Mouse (Mus musculus): ENCODE measurements around the gene Iqck. TPM values are rescaled to one million over a fixed set of nuclear protein-coding genes. Genes with fewer than 3 reads are reported as not detected.

Iqck gene
- polyA plus RNA-seq, 1 experiment = 0.48 TPM

DNA sequence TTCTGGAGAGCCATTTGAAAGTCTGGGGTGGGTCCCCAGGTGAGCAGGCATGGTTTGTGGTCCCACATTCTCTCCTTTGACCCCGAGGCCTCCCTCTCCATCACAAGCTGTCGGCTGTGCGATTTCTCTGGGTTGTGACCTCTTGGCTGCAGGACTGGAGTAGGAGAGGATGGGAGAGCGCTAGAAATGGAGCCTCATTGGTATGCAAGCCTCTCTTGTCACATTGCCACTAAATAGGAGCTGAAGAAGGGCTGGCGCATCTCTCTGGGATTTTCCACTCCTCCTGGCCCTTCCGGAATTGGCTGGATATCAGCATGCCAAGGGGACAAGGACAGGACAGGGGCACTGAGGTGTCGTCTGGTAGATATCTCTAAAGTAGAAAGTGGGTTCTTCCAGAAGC, 109.6 kb downstream of the Iqck start:
- H3K27me3 ChIP-seq (ENCODE audit: control insufficient read depth, insufficient read depth, low read length) = no peaks in the 10 kb centered on the region
- WGBS = 47% methylated on average over 7 of the region's 7 CpGs
- no peaks in the 10 kb centered on the region for H3K4me1 ChIP-seq (ENCODE audit: control insufficient read depth, insufficient read depth, insufficient read length, low read length)
- H3K4me3 ChIP-seq (ENCODE audit: low read depth, low read length) = no peak overlapping the region
- no peak overlapping the region for H3K27ac ChIP-seq (ENCODE audit: insufficient read depth, low read depth, low read length)
- H3K36me3 ChIP-seq (ENCODE audit: control insufficient read depth, insufficient read depth, low read length) = no peaks in the 10 kb centered on the region
- no peak for TF ChIP-seq POLR2A (IDR thresholded peaks at IDR 0.05; ENCODE audit: low read depth, low read length)
- TF ChIP-seq CTCF (IDR thresholded peaks at IDR 0.05; ENCODE audit: extremely low read depth, insufficient read length, insufficient replicate concordance, low read depth, low read length) = no peak

DNA sequence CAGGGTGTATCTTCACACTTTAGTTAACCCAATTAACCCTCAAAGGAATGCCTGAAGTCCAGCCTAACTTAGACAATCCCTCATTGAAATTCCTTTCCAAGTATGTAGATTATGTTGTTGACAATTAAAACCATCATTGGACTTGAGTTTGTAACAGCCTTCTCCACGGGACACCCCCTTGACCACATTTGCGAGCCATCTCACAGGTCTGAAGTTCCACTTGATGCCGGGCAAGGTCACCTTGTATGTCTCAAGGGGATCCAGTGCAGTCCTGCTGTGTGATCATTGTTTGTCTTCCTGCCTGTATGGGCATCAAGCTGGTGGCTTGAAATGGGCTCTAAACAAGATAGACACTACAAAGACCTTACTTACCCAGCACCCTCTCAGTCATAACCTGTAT, 113.3 kb downstream of the Iqck start:
- WGBS = 89% methylated on average over 3 of the region's 3 CpGs
- Histone ChIP-seq H3K4me1 (ENCODE audit: control insufficient read depth, insufficient read depth, insufficient read length, low read length) (no peaks in the 10 kb centered on the region), H3K36me3 (ENCODE audit: control insufficient read depth, insufficient read depth, low read length) (no peaks in the 10 kb centered on the region), H3K4me3 (ENCODE audit: low read depth, low read length) (no peak overlapping the region), H3K27me3 (ENCODE audit: control insufficient read depth, insufficient read depth, low read length) (no peaks in the 10 kb centered on the region), H3K27ac (ENCODE audit: insufficient read depth, low read depth, low read length) (no peak overlapping the region)
- TF ChIP-seq POLR2A (IDR thresholded peaks at IDR 0.05; ENCODE audit: low read depth, low read length) = no peak

DNA sequence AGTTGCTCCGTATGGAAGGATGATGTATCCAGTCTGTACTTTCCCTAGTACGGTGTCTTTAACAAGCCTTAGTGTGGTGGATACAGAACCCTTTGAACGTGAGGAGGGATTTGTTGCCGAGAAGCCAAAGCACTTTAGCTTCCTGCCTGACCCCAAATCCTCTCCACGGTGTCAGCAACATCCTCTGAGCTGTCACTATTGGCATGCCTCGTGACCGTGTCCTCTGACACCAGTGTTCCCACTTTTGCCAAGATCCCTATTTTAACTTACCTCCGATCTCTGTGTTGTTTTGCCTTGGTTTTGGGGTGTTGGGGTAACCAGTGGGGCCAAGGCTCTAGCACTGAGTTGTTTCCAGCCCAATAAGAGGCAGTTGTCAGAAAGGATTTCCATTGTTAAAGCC, 115.9 kb downstream of the Iqck start:
- TF ChIP-seq CTCF (IDR thresholded peaks at IDR 0.05; ENCODE audit: extremely low read depth, insufficient read length, insufficient replicate concordance, low read depth, low read length) = no peak
- no peak for TF ChIP-seq POLR2A (IDR thresholded peaks at IDR 0.05; ENCODE audit: low read depth, low read length)
- Histone ChIP-seq H3K4me3 (ENCODE audit: low read depth, low read length) (no peak overlapping the region), H3K27ac (ENCODE audit: insufficient read depth, low read depth, low read length) (no peak overlapping the region), H3K27me3 (ENCODE audit: control insufficient read depth, insufficient read depth, low read length) (no peaks in the 10 kb centered on the region), H3K36me3 (ENCODE audit: control insufficient read depth, insufficient read depth, low read length) (no peaks in the 10 kb centered on the region), H3K4me1 (ENCODE audit: control insufficient read depth, insufficient read depth, insufficient read length, low read length) (no peaks in the 10 kb centered on the region)
- 88% methylated on average over 8 of the region's 8 CpGs for WGBS

DNA sequence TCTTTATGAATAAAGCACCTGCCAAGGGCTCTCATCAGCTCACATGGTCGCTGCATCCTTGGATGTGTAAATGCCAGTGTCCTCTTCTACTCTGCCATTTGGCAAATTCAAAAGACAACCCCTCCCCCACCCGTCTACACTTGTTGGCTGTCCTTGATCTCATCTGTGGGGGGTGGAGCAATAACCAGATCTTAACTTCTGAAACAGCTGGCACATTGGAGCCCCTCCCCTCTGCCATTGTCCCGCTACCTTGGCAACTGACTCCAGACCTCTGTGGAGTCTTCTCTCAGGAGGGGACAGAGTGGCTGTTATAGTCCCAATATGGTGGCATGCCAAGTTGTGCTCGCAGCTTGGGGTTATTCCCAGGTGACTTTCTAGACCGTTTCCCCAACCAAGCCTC, 116.8 kb downstream of the Iqck start:
- Histone ChIP-seq H3K27ac (ENCODE audit: insufficient read depth, low read depth, low read length) (no peak overlapping the region), H3K4me3 (ENCODE audit: low read depth, low read length) (no peak overlapping the region), H3K36me3 (ENCODE audit: control insufficient read depth, insufficient read depth, low read length) (no peaks in the 10 kb centered on the region), H3K4me1 (ENCODE audit: control insufficient read depth, insufficient read depth, insufficient read length, low read length) (no peaks in the 10 kb centered on the region), H3K27me3 (ENCODE audit: control insufficient read depth, insufficient read depth, low read length) (no peaks in the 10 kb centered on the region)
- no peak for TF ChIP-seq CTCF (IDR thresholded peaks at IDR 0.05; ENCODE audit: extremely low read depth, insufficient read length, insufficient replicate concordance, low read depth, low read length)
- TF ChIP-seq POLR2A (IDR thresholded peaks at IDR 0.05; ENCODE audit: low read depth, low read length) = no peak
- WGBS = 82% methylated on average over 5 of the region's 5 CpGs

DNA sequence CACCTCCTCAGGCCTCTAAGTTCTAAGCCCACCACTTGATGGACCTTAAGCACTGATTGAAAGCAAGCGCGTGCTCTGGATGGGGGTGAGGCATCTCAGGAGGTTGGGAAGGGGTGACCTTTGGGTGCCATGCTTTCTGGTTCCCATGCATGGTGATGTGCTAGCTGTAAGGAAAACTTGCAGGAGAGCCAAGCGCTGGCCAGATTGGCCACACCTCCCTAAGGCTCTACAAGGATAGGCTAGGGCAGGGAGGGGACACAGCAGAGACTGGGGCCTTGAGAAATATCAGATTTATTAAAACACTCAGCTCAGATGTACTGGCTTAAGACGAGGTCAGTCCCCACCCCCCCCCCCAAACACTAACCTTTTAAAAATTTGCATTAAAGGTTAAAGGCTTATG, 117.8 kb downstream of the Iqck start:
- Histone ChIP-seq H3K4me3 (ENCODE audit: low read depth, low read length) (no peak overlapping the region), H3K27ac (ENCODE audit: insufficient read depth, low read depth, low read length) (no peak overlapping the region), H3K4me1 (ENCODE audit: control insufficient read depth, insufficient read depth, insufficient read length, low read length) (no peaks in the 10 kb centered on the region), H3K36me3 (ENCODE audit: control insufficient read depth, insufficient read depth, low read length) (no peaks in the 10 kb centered on the region), H3K27me3 (ENCODE audit: control insufficient read depth, insufficient read depth, low read length) (no peaks in the 10 kb centered on the region)
- WGBS = 81% methylated on average over 4 of the region's 4 CpGs
- TF ChIP-seq POLR2A (IDR thresholded peaks at IDR 0.05; ENCODE audit: low read depth, low read length) (no peak), CTCF (IDR thresholded peaks at IDR 0.05; ENCODE audit: extremely low read depth, insufficient read length, insufficient replicate concordance, low read depth, low read length) (no peak)

DNA sequence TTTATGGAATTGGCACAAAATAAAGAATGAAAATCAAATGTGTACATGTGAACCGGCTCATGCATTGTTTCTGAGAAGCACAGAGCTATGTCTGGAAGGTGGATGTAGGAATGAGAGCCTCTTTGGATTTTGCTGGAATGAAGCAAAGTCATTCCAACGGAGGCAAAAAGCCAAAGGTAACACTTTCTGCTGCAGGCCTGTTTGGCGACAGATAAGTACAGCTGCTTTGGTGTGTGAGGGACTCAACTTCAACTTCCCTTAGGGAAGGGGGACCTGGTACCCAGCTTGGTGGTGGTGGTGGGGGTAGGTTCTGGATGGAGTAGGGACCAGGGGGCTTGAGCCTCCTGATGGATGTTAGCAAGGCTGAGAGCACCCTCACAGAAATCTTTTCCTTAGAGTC, 120.3 kb downstream of the Iqck start:
- Histone ChIP-seq H3K4me3 (ENCODE audit: low read depth, low read length) (no peak overlapping the region), H3K36me3 (ENCODE audit: control insufficient read depth, insufficient read depth, low read length) (no peaks in the 10 kb centered on the region), H3K27me3 (ENCODE audit: control insufficient read depth, insufficient read depth, low read length) (no peaks in the 10 kb centered on the region), H3K27ac (ENCODE audit: insufficient read depth, low read depth, low read length) (no peak overlapping the region), H3K4me1 (ENCODE audit: control insufficient read depth, insufficient read depth, insufficient read length, low read length) (no peaks in the 10 kb centered on the region)
- WGBS = 54% methylated on average over 3 of the region's 3 CpGs
- no peak for TF ChIP-seq CTCF (IDR thresholded peaks at IDR 0.05; ENCODE audit: extremely low read depth, insufficient read length, insufficient replicate concordance, low read depth, low read length)
- TF ChIP-seq POLR2A (IDR thresholded peaks at IDR 0.05; ENCODE audit: low read depth, low read length) = no peak

DNA sequence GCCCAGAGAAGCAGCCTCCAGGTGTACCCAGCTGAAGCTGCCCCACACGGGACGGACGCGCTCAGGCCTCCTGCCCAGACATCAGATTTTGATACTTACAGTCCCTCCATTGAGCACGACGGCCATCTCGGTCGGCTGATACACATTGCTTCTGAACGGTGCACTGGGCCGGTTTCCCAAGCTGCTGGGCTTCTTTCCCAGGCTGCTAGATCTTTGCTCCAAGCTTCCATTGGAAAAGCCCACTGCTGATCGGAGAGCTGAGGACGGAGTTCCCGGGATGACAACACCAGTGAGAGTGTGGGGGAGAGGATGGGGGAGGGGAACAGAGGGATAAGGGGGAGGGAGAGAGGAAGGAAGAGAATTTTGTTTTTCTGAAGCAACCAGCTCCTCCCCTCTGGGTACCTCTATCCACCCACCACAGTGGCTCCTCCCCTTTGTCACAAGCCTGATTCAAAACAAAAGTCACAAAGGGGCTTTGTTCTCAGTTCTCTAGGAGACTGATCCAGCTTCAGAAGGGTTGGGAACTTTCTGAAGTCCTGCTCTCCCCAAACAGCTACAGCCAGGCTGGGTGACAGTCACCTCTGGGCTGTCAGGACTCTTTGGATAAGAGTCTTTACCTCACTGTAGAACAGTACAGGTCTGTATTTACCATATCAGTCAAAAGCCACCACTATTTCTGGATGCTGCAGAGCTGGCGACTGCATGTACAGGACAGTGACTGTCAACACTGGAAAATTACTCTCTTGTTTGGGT, 121.0 kb downstream of the Iqck start:
- Histone ChIP-seq H3K4me1 (ENCODE audit: control insufficient read depth, insufficient read depth, insufficient read length, low read length) (no peaks in the 10 kb centered on the region), H3K4me3 (ENCODE audit: low read depth, low read length) (0 out of 2 replicates have a peak overlapping the region, but pooled peaks have one; percentile 1), H3K27ac (ENCODE audit: insufficient read depth, low read depth, low read length) (no peak overlapping the region), H3K36me3 (ENCODE audit: control insufficient read depth, insufficient read depth, low read length) (no peaks in the 10 kb centered on the region), H3K27me3 (ENCODE audit: control insufficient read depth, insufficient read depth, low read length) (no peaks in the 10 kb centered on the region)
- 50% methylated on average over 14 of the region's 14 CpGs for WGBS
- TF ChIP-seq CTCF (IDR thresholded peaks at IDR 0.05; ENCODE audit: extremely low read depth, insufficient read length, insufficient replicate concordance, low read depth, low read length) = no peak
- TF ChIP-seq POLR2A (IDR thresholded peaks at IDR 0.05; ENCODE audit: low read depth, low read length) = no peak

All from small intestine, adult 2 months (tissue).